Mouse (Mus musculus) neural tube, embryonic 11.5 days (tissue): ENCODE results near the gene Fmnl3. TPM values are rescaled to one million over a fixed set of nuclear protein-coding genes. Genes with fewer than 3 reads are reported as not detected.
"Not testable (repeated sequence)": the region's sequence is repeated elsewhere in the genome, so short reads cannot be mapped to it uniquely, and the experiment has no call there.

Experiments used
- ATAC-seq: fragments of 200-750 bp; cut with Nextera tagmentation; 2 replicates; pipeline ENCODE4 v1.8.0; 2017; ENCODE audit warnings: moderate number of reproducible peaks, mild to moderate bottlenecking, moderate TSS enrichment, moderate library complexity; ENCODE audit not compliant: insufficient read depth, low FRiP score, low TSS enrichment
- DNase-seq: peaks from one replicate; pipeline ENCODE4 v3.0.0-alpha.2; 2015; ENCODE audit warnings: low spot score
- H3K27ac ChIP-seq: fragments of 300-500 bp; sonication (generic); 2 replicates; pipeline ENCODE4 v1.5.1; 2014; ENCODE audit warnings: low read depth, mild to moderate bottlenecking, low read length
- H3K27me3 ChIP-seq: fragments of 300-500 bp; sonication (generic); 2 replicates; pipeline ENCODE4 v1.6.1; 2014; ENCODE audit warnings: mild to moderate bottlenecking, low read length, mixed read lengths; ENCODE audit not compliant: control insufficient read depth, insufficient read depth
- H3K36me3 ChIP-seq: fragments of 300-500 bp; sonication (generic); 2 replicates; pipeline ENCODE4 v1.6.1; 2014; ENCODE audit warnings: mild to moderate bottlenecking, low read length, moderate library complexity, mixed read lengths; ENCODE audit not compliant: control insufficient read depth, insufficient read depth
- H3K4me1 ChIP-seq: fragments of 300-500 bp; sonication (generic); 2 replicates; pipeline ENCODE4 v1.6.1; 2014; ENCODE audit warnings: low read length, mixed read lengths; ENCODE audit not compliant: control insufficient read depth, insufficient read depth
- H3K4me2 ChIP-seq: fragments of 300-500 bp; sonication (generic); 2 replicates; pipeline ENCODE4 v1.6.1; 2014; ENCODE audit warnings: low read depth, mild to moderate bottlenecking, moderate library complexity
- H3K4me3 ChIP-seq: fragments of 300-500 bp; sonication (generic); 2 replicates; pipeline ENCODE4 v1.5.1; 2014; ENCODE audit warnings: low read depth, low read length
- H3K9ac ChIP-seq: fragments of 300-500 bp; sonication (generic); 2 replicates; pipeline ENCODE4 v1.6.1; 2014; ENCODE audit warnings: mild to moderate bottlenecking, low read length
- H3K9me3 ChIP-seq: fragments of 300-500 bp; sonication (generic); 2 replicates; pipeline ENCODE4 v1.6.1; 2016; ENCODE audit warnings: low read length; ENCODE audit not compliant: control insufficient read depth
- WGBS: fragments of 180-500 bp; shearing (Covaris S2); extraction: QIAGEN DNeasy Blood & Tissue Kit; methylation state at CpG from one replicate; pipeline ENCODE4 v1.1.7; 2014; 5-methylcytosine and 5-hydroxymethylcytosine counted together
- polyA plus RNA-seq: library from polyadenylated mRNA; unstranded; fragments of >200 nt; fragmentation: Nextera tagmentation; extraction: Ambion mirVana; gene quantifications from 2 replicates; pipeline ENCODE4 v1.2.1, GENCODE M21; 2014

The Fmnl3 gene
- polyA plus RNA-seq, 1 experiment from 2014 or later: 13.7 TPM

DNA sequence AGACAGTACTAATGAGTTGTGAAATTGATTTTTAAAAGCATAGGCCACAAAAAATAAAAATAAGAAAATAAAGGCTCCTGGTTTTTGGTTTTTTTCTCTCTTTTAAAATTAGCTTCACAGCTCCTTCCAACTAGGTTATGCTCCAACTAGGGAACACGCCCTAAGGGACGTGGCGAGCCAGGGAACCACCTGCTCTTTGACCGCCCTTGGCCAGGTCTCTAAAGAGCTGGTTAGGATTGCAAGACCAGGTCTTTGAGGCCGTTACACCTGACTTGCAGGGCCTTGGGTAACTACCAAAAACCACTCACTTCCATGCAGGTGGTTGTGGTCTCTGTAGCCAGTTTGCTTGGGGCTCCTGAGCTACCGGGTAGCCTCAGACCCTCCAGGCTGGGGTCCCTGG lies 21.7 kb upstream of the Fmnl3 start:
- ATAC-seq (no peak), DNase-seq (no peak)
- H3K27ac ChIP-seq: no peak overlapping the region
- no peaks in the 10 kb centered on the region for H3K9me3 ChIP-seq
- no peaks in the 10 kb centered on the region for H3K27me3 ChIP-seq
- WGBS: 81% methylated on average over 6 of the region's 6 CpGs
- 0 out of 2 replicates have a peak overlapping the region, but pooled peaks have one; percentile 15 for H3K9ac ChIP-seq
- peak overlapping the region; percentile 83 for H3K4me3 ChIP-seq
- H3K4me1 ChIP-seq: peaks cover 7% of the 10 kb centered on the region
- H3K4me2 ChIP-seq: peak overlapping the region; percentile 65
- H3K36me3 ChIP-seq: no peaks in the 10 kb centered on the region

DNA sequence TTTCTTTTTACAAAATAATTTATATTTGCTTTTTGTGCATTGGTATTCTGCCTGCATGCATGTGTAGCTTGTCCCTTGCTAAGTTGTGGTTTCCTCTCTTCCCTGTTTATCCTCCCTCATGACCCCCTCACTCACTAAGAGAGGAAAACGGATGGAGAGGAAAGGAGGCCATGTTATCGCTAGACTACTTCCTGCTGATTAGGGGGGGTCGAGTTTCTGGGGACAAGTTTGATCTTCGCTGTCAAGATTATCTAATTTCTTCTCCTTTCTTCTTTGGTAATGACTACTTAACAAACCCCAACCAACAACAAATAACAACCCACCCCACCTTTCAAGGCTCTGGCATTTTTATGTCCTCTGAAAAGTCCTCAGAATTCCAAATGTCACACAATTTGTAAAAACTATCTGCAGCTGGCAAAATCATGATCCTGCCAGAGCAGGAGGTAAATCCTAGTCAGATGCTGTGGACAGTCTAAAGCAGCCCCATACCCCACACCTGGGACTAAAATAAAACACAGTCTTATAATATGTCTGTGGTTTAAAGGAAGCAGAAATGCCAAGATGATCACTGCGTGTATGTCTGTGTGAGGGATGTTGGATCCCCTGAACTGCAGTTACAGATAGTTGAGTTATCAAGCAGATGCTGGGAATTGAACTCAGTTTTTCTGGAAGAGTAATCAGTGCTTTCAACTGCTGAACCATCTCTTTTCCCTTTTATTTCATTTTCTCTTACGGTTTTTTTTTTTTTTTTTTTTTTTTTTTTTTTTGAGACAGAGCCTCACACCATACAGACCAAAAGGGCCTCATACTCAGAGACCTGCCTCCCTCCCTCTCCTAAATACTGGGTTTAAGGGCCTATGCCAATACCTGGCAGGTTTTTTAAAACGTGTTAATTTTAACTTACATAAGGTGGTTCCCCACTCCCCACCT lies 20.5 kb upstream of the Fmnl3 start:
- no peaks in the 10 kb centered on the region for H3K27me3 ChIP-seq
- H3K9ac ChIP-seq: no peak overlapping the region
- 77% methylated on average over 7 of the region's 7 CpGs for WGBS
- peaks cover 7% of the 10 kb centered on the region for H3K4me1 ChIP-seq
- H3K36me3 ChIP-seq: no peaks in the 10 kb centered on the region
- H3K9me3 ChIP-seq: no peaks in the 10 kb centered on the region
- H3K4me2 ChIP-seq: no peak overlapping the region
- no peak for ATAC-seq
- H3K4me3 ChIP-seq: no peak overlapping the region
- no peak overlapping the region for H3K27ac ChIP-seq
- DNase-seq: no peak

DNA sequence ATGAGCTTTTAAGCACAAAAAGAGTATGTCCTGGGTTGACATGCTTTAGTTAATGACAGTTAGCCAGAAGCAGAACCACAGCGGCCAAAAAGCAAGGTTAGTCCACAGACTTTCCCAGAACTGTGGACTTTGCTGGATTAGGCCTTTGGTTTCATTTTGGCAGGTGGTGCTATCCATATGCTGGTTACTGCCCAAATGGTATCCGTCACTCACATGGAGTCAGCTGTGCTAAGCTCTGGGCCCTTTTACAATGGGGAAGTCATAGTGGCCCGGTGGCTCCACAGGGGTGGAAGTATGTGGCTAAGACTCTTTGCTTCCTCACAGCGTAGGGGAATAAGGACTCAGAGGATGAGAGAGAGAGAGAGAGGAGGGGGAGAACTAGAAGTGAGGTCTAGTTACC lies 17.7 kb upstream of the Fmnl3 start:
- H3K9ac ChIP-seq: no peak overlapping the region
- WGBS: 75% methylated on average over 4 of the region's 4 CpGs
- H3K27me3 ChIP-seq: no peaks in the 10 kb centered on the region
- no peak overlapping the region for H3K27ac ChIP-seq
- H3K36me3 ChIP-seq: no peaks in the 10 kb centered on the region
- no peak overlapping the region for H3K4me2 ChIP-seq
- H3K4me3 ChIP-seq: no peak overlapping the region
- no peaks in the 10 kb centered on the region for H3K4me1 ChIP-seq
- no peaks in the 10 kb centered on the region for H3K9me3 ChIP-seq
- no peak for DNase-seq
- no peak for ATAC-seq

DNA sequence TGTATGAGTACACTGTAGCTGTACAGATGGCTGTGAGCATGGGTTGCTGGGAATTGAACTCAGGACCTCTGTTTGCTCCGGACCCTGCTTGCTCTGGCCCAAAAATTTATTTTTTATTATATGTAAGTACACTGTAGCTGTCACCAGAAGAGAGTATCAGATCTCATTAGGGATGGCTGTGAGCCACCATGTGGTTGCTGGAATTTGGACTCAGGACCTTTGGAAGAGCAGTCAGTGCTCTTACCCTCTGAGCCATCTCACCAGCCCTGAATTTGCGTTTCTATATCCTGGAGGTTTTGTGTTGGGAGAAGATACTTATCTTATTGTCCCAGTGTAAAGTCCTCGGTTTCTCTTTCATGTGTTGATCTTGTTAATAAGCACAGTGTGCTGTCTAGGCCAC lies 16.5 kb upstream of the Fmnl3 start:
- no peaks in the 10 kb centered on the region for H3K27me3 ChIP-seq
- H3K9ac ChIP-seq: no peak overlapping the region
- H3K4me2 ChIP-seq: no peak overlapping the region
- no peak overlapping the region for H3K4me3 ChIP-seq
- no peak overlapping the region for H3K27ac ChIP-seq
- H3K4me1 ChIP-seq: no peaks in the 10 kb centered on the region
- WGBS: 84% methylated on average over 3 of the region's 3 CpGs
- H3K9me3 ChIP-seq: no peaks in the 10 kb centered on the region
- no peak for DNase-seq
- no peak for ATAC-seq
- H3K36me3 ChIP-seq: no peaks in the 10 kb centered on the region

DNA sequence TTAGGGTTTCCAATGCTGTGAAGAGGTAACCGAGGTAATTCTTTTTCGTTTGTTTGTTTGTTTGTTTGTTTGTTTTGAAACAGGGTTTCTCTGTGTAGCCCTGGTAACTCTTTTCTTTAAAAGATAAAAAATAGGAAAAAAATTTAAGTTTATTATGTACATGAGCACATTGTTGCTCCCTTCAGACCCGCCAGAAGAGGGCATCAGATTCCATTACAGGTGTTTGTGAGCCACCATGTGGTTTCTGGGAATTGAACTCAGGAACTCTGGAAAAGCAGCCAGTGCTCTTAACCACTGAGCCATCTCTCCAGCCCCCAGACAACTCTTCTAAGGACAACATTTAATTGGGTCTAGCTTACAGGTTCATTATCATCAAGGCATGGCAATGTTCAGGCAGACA lies 15.8 kb upstream of the Fmnl3 start:
- not testable (repeated sequence) for H3K4me3 ChIP-seq, H3K4me1 ChIP-seq, H3K9me3 ChIP-seq, ATAC-seq, H3K27me3 ChIP-seq, H3K27ac ChIP-seq, H3K36me3 ChIP-seq, DNase-seq, H3K4me2 ChIP-seq, H3K9ac ChIP-seq
- 70% methylated on average over 3 of the region's 3 CpGs for WGBS

DNA sequence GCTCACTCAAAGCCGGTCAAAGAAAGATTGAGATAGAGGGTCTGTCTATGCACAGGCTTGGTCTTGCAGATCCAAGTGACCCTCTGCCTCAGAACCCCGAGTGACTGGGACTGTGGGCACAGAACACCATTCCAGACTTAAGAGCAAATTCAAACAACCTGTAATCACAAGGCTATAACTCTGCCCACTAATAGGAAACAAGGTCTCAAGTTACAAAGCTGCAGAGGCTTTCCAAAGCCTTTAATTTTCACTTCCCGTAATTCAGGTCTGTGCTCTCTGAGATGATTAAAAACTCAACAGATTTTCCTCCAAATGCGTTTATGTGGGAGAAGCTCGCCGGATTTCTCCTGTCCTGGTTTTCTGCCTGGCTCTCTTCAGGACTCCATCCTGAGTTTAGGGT lies 13.8 kb upstream of the Fmnl3 start:
- no peak overlapping the region for H3K9ac ChIP-seq
- no peaks in the 10 kb centered on the region for H3K36me3 ChIP-seq
- no peak overlapping the region for H3K27ac ChIP-seq
- no peaks in the 10 kb centered on the region for H3K9me3 ChIP-seq
- ATAC-seq: no peak
- H3K4me2 ChIP-seq: no peak overlapping the region
- no peak overlapping the region for H3K4me3 ChIP-seq
- no peak for DNase-seq
- 63% methylated on average over 6 of the region's 6 CpGs for WGBS
- H3K4me1 ChIP-seq: no peaks in the 10 kb centered on the region
- no peaks in the 10 kb centered on the region for H3K27me3 ChIP-seq

DNA sequence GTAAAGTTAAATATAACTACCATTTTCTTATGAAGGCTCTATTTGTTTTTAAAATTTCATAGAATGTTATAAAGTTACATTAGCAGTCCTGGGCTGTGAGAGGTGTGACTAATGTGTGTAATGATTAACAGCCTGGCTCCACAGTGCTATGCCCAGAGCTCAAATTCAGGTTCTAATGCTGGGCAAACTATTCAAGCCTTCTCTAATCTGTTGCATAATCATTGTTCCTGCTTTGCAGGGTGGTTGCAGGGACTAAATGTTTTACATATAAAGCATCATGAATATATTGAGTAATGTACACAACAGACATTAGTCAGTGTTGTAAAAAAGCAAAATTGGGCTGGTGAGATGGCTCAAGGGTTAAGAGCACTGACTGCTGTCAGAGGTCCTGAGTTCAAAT lies 12.6 kb upstream of the Fmnl3 start:
- Histone ChIP-seq H3K27ac (no peak overlapping the region), H3K36me3 (no peaks in the 10 kb centered on the region), H3K9ac (no peak overlapping the region), H3K9me3 (no peaks in the 10 kb centered on the region), H3K4me3 (no peak overlapping the region), H3K4me1 (no peaks in the 10 kb centered on the region), H3K27me3 (no peaks in the 10 kb centered on the region), H3K4me2 (no peak overlapping the region)
- ATAC-seq (no peak), DNase-seq (no peak)

DNA sequence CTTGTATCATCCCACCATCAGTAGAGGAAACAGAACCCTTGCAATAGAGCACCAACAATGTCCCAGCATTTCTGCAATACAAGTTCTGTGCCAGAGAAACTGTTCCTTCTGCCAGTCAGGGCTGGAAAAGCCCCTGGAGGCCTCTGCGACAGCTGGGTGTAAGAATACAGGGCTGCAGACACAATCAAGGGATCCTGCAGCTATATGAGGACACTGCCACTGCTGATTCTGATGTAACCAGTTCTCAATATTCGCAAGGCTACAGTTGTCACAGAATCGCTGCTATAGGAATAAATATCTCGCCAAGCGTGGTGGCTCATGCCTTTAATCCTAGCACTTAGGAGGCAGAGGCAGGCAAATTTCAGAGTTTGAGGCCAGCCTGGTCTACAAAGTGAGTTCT lies 6.0 kb upstream of the Fmnl3 start:
- H3K9me3 ChIP-seq: no peaks in the 10 kb centered on the region
- no peaks in the 10 kb centered on the region for H3K27me3 ChIP-seq
- DNase-seq (no peak), ATAC-seq (no peak)
- WGBS: 91% methylated on average over 5 of the region's 5 CpGs
- no peak overlapping the region for H3K27ac ChIP-seq
- no peak overlapping the region for H3K4me2 ChIP-seq
- no peaks in the 10 kb centered on the region for H3K4me1 ChIP-seq
- H3K9ac ChIP-seq: no peak overlapping the region
- H3K36me3 ChIP-seq: no peaks in the 10 kb centered on the region
- H3K4me3 ChIP-seq: no peak overlapping the region

DNA sequence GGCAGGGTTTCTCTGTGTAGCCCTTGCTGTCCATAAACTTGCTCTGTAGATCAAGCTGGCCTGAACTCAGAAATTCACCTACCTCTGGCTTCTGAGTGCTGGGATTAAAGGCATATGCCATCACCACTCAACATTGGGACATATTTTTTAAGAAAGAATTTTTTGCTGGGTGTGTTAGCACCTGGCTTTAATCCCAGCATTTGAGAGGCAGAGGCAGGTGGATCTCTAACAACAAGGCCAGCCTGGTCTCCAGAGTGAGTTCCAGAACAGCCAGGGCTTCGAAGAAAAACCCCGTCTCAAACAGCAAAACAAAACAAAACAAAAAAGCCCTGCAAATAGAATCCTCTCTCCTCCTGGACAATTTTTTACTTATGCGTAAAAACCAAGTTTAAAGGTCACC lies 5.3 kb upstream of the Fmnl3 start:
- H3K27me3 ChIP-seq: no peaks in the 10 kb centered on the region
- H3K9me3 ChIP-seq: no peaks in the 10 kb centered on the region
- no peak overlapping the region for H3K9ac ChIP-seq
- no peaks in the 10 kb centered on the region for H3K36me3 ChIP-seq
- no peak overlapping the region for H3K4me2 ChIP-seq
- WGBS: 91% methylated on average over 3 of the region's 3 CpGs
- no peak overlapping the region for H3K27ac ChIP-seq
- no peak for ATAC-seq
- no peaks in the 10 kb centered on the region for H3K4me1 ChIP-seq
- H3K4me3 ChIP-seq: no peak overlapping the region
- no peak for DNase-seq
